Mouse (Mus musculus) neural tube, embryonic 10.5 days (tissue): ENCODE measurements around the gene Crip2.

Experiments
- DNase-seq: peaks from one replicate; pipeline ENCODE4 v3.0.0-alpha.2; 2017; ENCODE audit warnings: low spot score; ENCODE audit errors: extremely low spot score

Crip2 gene

GRCm38 (mm10) chr12:113130732-113131131 lies 9.3 kb upstream of the Crip2 start:
- DNase-seq, result no peak

GRCm38 (mm10) chr12:113131601-113132000 lies 8.4 kb upstream of the Crip2 start:
- no peak for DNase-seq

GRCm38 (mm10) chr12:113132567-113132966 lies 7.5 kb upstream of the Crip2 start:
- no peak for DNase-seq

GRCm38 (mm10) chr12:113133260-113133659 lies 6.8 kb upstream of the Crip2 start:
- DNase-seq, result no peak

- no peak for DNase-seq
These were observed 6.1 kb upstream of the Crip2 start for GRCm38 (mm10) chr12:113133861-113134403.

- no peak for DNase-seq
These were observed 5.5 kb upstream of the Crip2 start for GRCm38 (mm10) chr12:113134502-113134901.

- no peak for DNase-seq
These were observed 4.6 kb upstream of the Crip2 start for GRCm38 (mm10) chr12:113135401-113135800.

- DNase-seq, result no peak
These were observed 3.5 kb upstream of the Crip2 start for GRCm38 (mm10) chr12:113136492-113137020.

GRCm38 (mm10) chr12:113137260-113138213 lies 2.5 kb upstream of the Crip2 start:
- no peak for DNase-seq

- no peak for DNase-seq
These were observed 1.7 kb upstream of the Crip2 start for GRCm38 (mm10) chr12:113138291-113138690.

- DNase-seq, result no peak
These were observed 853 bp upstream of the Crip2 start for GRCm38 (mm10) chr12:113138901-113139864.

- no peak for DNase-seq
These were observed 778 bp downstream of the Crip2 start for GRCm38 (mm10) chr12:113140616-113141411.

GRCm38 (mm10) chr12:113141531-113141973 lies 1.5 kb downstream of the Crip2 start:
- no peak for DNase-seq

- no peak for DNase-seq
These were observed 2.3 kb downstream of the Crip2 start for GRCm38 (mm10) chr12:113142021-113142975.

- DNase-seq, result no peak
These were observed 3.1 kb downstream of the Crip2 start for GRCm38 (mm10) chr12:113143164-113143563.

- no peak for DNase-seq
These were observed 4.1 kb downstream of the Crip2 start for GRCm38 (mm10) chr12:113144001-113144756.

- DNase-seq, result no peak
These were observed 4.8 kb downstream of the Crip2 start for GRCm38 (mm10) chr12:113144886-113145285.

- DNase-seq, result no peak
These were observed 5.6 kb downstream of the Crip2 start for GRCm38 (mm10) chr12:113145591-113145990.
